Mouse (Mus musculus) intestine, embryonic 14.5 days (tissue): ENCODE measurements around the gene Hspg2. TPM values are rescaled to one million over a fixed set of nuclear protein-coding genes. Genes with fewer than 3 reads are reported as not detected.

ENCODE experiments used
- ATAC-seq: fragments of 200-750 bp; cut with Nextera tagmentation; replicated peaks from 2 replicates; pipeline ENCODE4 v1.8.0; 2017; ENCODE audit warnings: low read depth, moderate number of reproducible peaks, moderate TSS enrichment, moderate library complexity; ENCODE audit not compliant: low FRiP score, low TSS enrichment
- DNase-seq: peaks from one replicate; pipeline ENCODE4 v3.0.0-alpha.2; 2018; ENCODE audit warnings: low spot score
- H3K27ac ChIP-seq: fragments of 300-500 bp; sonication (generic); 2 replicates; pipeline ENCODE4 v1.5.1; 2014; ENCODE audit warnings: low read depth, mild to moderate bottlenecking, control low read depth
- H3K27me3 ChIP-seq: fragments of 300-500 bp; sonication (generic); replicated peaks from 2 replicates; pipeline ENCODE4 v1.6.1; 2014; ENCODE audit warnings: low read length, control low read depth; ENCODE audit not compliant: control insufficient read depth, insufficient read depth
- H3K36me3 ChIP-seq: fragments of 300-500 bp; sonication (generic); 2 replicates; pipeline ENCODE4 v1.6.1; 2014; ENCODE audit warnings: low read length, control low read depth; ENCODE audit not compliant: control insufficient read depth, insufficient read depth
- H3K4me1 ChIP-seq: fragments of 300-500 bp; sonication (generic); replicated peaks from 2 replicates; pipeline ENCODE4 v1.6.1; 2014; ENCODE audit warnings: low read length, control low read depth, mixed read lengths; ENCODE audit not compliant: control insufficient read depth, insufficient read depth
- H3K4me2 ChIP-seq: fragments of 300-500 bp; sonication (generic); 2 replicates; pipeline ENCODE4 v1.6.1; 2014; ENCODE audit warnings: low read length
- H3K4me3 ChIP-seq: fragments of 300-500 bp; sonication (generic); 2 replicates; pipeline ENCODE4 v1.5.1; 2014; ENCODE audit warnings: low read depth, low read length, control low read depth, mixed read lengths
- H3K9ac ChIP-seq: fragments of 300-500 bp; sonication (generic); 2 replicates; pipeline ENCODE4 v1.6.1; 2014; ENCODE audit warnings: mild to moderate bottlenecking, low read length
- H3K9me3 ChIP-seq: fragments of 300-500 bp; sonication (generic); 2 replicates; pipeline ENCODE4 v1.6.1; 2016; ENCODE audit warnings: low read length, control low read depth; ENCODE audit not compliant: control insufficient read depth
- WGBS: fragments of 180-500 bp; shearing (Covaris S2); extraction: QIAGEN DNeasy Blood & Tissue Kit; methylation state at CpG from one replicate; pipeline ENCODE4 v1.1.7; 2014; 5-methylcytosine and 5-hydroxymethylcytosine counted together
- polyA plus RNA-seq: library from polyadenylated mRNA; unstranded; fragments of >200 nt; fragmentation: Nextera tagmentation; extraction: Ambion mirVana; gene quantifications from 2 replicates; pipeline ENCODE4 v1.2.1, GENCODE M21; 2014

Hspg2 gene
- polyA plus RNA-seq, 1 experiment from 2014 or later, result 49.8 TPM

DNA sequence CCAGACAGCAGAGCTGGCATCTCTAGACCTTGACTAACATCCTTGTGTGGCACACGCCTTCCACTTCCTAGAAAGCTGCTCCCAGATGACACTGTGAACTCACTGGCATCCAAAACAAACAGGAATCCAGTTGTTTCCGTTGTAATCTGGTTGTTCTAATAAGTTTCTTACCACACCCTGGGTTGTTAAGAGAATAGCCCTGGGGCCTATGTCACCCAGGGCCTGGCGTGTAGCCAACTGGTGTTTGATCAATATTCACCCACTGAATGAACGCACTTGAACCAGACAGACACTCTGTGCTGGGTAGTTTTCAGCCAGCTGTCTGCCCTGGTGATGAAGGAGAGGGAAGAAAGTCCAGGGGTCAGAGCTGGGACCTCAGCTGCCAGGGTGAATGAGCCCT is 58.8 kb downstream of the Hspg2 start:
- DNase-seq, result no peak
- no peak overlapping the region for H3K27ac ChIP-seq
- H3K4me2 ChIP-seq, result no peak overlapping the region
- 76% methylated on average over 4 of the region's 4 CpGs for WGBS
- no peak overlapping the region for H3K4me3 ChIP-seq
- no peak for ATAC-seq
- H3K36me3 ChIP-seq, result peaks cover 92% of the 10 kb centered on the region
- H3K9ac ChIP-seq, result no peak overlapping the region
- H3K4me1 ChIP-seq, result no peaks in the 10 kb centered on the region
- H3K27me3 ChIP-seq, result no peaks in the 10 kb centered on the region
- H3K9me3 ChIP-seq, result no peaks in the 10 kb centered on the region

DNA sequence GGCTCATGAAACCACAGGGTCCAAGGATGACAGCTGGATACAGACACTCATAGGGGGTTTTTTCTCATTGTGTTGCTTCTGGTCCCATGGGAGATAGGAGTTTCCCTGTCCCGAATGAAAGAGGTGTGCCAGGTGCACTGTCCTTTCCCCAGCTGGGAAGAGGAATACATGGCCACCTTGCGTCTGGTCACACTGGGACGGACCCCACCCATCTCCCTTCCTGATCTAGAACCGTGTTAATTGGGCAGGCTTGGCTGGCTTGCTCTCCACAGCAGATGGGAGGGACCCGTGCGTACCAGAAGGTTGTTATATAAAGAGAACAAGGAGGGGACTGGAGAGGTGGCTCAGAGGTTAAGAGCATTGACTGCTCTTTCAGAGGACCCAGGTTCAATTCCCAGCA is 59.3 kb downstream of the Hspg2 start:
- Histone ChIP-seq H3K36me3 (peaks cover 91% of the 10 kb centered on the region), H3K9me3 (no peaks in the 10 kb centered on the region), H3K4me1 (no peaks in the 10 kb centered on the region), H3K4me3 (no peak overlapping the region), H3K9ac (no peak overlapping the region), H3K27me3 (no peaks in the 10 kb centered on the region), H3K4me2 (no peak overlapping the region), H3K27ac (no peak overlapping the region)
- ATAC-seq (no peak), DNase-seq (no peak)
- 87% methylated on average over 6 of the region's 6 CpGs for WGBS

DNA sequence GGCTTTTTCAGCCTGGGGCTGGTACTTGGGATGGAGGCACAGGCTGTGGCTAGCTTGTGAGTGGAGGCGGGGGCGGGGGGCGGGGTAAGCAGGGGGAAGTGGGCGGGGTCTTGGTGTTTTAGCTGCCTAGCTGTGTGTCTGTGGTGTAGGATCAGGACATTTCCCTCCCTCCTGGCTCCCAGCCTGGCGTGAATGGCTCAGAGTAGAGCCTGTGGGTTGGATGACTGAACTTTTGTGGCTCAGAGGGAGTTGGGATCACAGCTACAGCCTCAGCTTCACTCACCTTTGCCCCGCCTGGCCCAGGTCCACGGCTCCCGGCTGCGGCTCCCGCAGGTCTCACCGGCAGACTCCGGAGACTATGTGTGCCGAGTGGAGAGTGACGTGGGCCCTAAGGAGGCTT is 71.8 kb downstream of the Hspg2 start:
- Histone ChIP-seq H3K27me3 (no peaks in the 10 kb centered on the region), H3K4me1 (no peaks in the 10 kb centered on the region), H3K4me2 (no peak overlapping the region), H3K4me3 (no peak overlapping the region), H3K9me3 (no peaks in the 10 kb centered on the region), H3K36me3 (peaks cover 97% of the 10 kb centered on the region), H3K9ac (no peak overlapping the region), H3K27ac (no peak overlapping the region)
- DNase-seq, result no peak
- 79% methylated on average over 14 of the region's 14 CpGs for WGBS
- ATAC-seq, result no peak

DNA sequence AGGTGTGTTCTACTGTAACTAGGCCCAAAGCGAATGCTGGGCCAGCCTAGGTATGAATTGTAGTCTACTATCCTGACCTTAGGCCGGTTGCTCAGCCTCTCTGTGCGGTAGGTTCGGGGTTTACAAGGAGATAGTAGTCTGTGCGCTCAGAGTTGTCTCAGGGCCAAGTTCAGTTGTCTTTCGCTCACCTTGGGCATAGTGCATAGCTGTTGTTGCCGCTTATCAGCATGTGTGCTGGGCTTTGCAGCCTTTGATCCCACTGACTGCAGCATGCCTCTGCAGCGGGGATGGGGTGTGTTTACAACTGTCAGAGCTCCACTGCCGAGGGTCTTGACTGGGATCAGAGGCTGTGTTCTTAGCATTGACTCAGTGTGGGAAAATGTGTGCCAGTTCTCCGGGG is 74.4 kb downstream of the Hspg2 start:
- Histone ChIP-seq H3K27ac (no peak overlapping the region), H3K9ac (no peak overlapping the region), H3K4me1 (no peaks in the 10 kb centered on the region), H3K4me2 (no peak overlapping the region), H3K27me3 (no peaks in the 10 kb centered on the region), H3K4me3 (no peak overlapping the region), H3K36me3 (peaks cover 98% of the 10 kb centered on the region), H3K9me3 (peaks cover 3% of the 10 kb centered on the region; the same call in 1 of the 2 replicates)
- DNase-seq, result no peak
- ATAC-seq, result no peak
- 85% methylated on average over 10 of the region's 10 CpGs for WGBS

DNA sequence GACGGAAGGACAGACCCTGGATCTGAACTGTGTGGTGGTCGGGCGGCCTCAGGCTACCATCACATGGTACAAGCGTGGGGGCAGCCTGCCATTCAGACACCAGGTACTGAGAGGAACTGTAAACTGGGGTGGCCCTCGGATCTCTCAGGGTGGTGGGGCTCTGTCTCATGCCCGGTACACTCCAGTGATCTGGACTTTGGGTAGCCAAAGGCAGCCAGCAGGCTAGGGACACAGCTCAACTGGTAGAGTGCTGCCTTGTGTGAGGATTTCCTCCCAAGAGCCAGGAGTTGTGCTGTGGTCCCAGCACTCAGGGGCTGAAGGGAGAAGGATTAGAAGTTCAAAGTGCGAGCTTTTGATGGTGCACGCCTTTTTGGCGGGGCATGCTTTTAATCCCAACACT is 77.0 kb downstream of the Hspg2 start:
- 93% methylated on average over 9 of the region's 9 CpGs for WGBS
- ATAC-seq, result no peak

DNA sequence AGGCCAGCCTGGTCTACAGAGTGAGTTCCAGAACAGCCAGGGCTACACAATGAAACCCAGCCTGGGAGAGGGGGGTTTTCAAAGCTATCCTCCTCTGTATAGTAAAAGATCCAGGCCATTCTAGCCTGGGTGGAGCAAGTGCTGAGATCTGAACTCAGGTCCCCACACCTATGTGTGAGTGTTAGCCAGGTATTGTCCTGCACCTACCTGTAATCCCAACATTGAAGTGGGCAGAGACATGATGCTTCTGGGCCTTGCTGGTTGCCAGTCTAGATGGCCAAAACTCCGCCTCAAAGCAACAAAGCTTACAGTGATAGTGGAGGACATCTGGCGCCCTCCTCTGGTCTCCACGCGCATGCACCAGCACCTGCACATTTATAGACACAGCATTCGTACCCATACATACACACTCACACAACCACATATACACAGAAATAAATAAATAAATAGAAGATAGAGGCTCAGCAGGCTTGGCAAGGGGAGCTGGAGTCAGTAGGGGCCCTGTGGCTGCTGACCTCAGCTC is 77.5 kb downstream of the Hspg2 start:
- no peak overlapping the region for H3K9ac ChIP-seq
- no peak for ATAC-seq
- peaks cover 3% of the 10 kb centered on the region; the same call in 1 of the 2 replicates for H3K9me3 ChIP-seq
- H3K4me2 ChIP-seq, result no peak overlapping the region
- no peaks in the 10 kb centered on the region for H3K4me1 ChIP-seq
- DNase-seq, result no peak
- no peak overlapping the region for H3K4me3 ChIP-seq
- WGBS, result 78% methylated on average over 5 of the region's 5 CpGs
- peaks cover 97% of the 10 kb centered on the region for H3K36me3 ChIP-seq
- H3K27me3 ChIP-seq, result no peaks in the 10 kb centered on the region
- no peak overlapping the region for H3K27ac ChIP-seq

More for the DNA sequence above, 77.0 kb downstream of the Hspg2 start:
- no peak overlapping the region for H3K27ac ChIP-seq
- DNase-seq, result no peak
- no peak overlapping the region for H3K9ac ChIP-seq
- no peak overlapping the region for H3K4me3 ChIP-seq
- H3K4me1 ChIP-seq, result no peaks in the 10 kb centered on the region
- H3K9me3 ChIP-seq, result peaks cover 3% of the 10 kb centered on the region; the same call in 1 of the 2 replicates
- no peak overlapping the region for H3K4me2 ChIP-seq
- no peaks in the 10 kb centered on the region for H3K27me3 ChIP-seq
- H3K36me3 ChIP-seq, result peaks cover 97% of the 10 kb centered on the region

DNA sequence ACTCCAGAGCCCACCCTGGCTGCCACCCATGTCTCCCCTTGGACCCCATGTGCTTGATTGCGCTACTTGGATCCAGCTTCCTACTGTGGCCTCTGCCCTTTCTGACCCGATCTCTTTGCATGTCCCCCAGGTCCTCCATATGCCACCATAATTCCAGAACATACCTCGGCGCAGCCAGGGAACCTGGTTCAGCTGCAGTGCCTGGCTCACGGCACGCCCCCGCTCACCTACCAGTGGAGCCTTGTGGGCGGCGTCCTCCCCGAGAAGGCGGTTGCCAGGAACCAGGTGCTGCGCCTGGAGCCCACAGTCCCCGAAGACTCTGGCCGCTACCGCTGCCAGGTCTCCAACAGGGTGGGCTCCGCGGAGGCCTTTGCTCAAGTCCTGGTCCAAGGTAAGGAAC is 84.9 kb downstream of the Hspg2 start:
- no peaks in the 10 kb centered on the region for H3K9me3 ChIP-seq
- DNase-seq (no peak), ATAC-seq (no peak)
- no peak overlapping the region for H3K9ac ChIP-seq
- no peaks in the 10 kb centered on the region for H3K27me3 ChIP-seq
- 97% methylated on average over 17 of the region's 17 CpGs for WGBS
- H3K4me3 ChIP-seq, result no peak overlapping the region
- peaks cover 90% of the 10 kb centered on the region for H3K36me3 ChIP-seq
- H3K4me1 ChIP-seq, result no peaks in the 10 kb centered on the region
- no peak overlapping the region for H3K4me2 ChIP-seq
- no peak overlapping the region for H3K27ac ChIP-seq

DNA sequence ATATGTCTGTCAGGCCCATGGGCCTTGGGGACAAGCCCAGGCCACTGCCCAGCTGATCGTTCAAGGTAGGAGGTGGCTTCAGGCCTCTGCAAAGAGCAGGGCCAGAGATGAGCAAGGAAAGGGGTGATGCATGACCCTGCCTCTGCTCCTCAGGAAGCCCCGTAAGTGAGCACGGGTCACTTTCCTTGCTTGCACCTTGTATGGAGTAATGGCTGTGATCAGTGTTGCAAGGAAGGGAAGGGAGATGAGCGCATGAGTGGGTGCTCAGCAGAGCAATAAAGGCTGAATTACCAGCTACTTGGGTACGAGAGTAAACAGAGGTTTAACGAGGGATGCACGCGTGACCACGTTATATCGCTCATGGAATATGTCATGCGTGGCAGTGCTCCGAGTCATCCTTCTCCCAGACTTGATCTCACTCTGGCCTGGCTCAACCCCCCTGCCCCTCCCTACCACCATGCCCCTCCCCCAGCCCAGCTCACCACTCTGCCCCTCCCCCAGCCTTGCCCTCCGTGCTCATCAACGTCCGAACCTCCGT is 88.2 kb downstream of the Hspg2 start:
- Histone ChIP-seq H3K36me3 (peaks cover 84% of the 10 kb centered on the region), H3K27ac (no peak overlapping the region), H3K9ac (no peak overlapping the region), H3K9me3 (no peaks in the 10 kb centered on the region), H3K4me2 (no peak overlapping the region), H3K4me3 (no peak overlapping the region), H3K27me3 (no peaks in the 10 kb centered on the region), H3K4me1 (no peaks in the 10 kb centered on the region)
- no peak for ATAC-seq
- WGBS, result 86% methylated on average over 16 of the region's 16 CpGs
- DNase-seq, result no peak

DNA sequence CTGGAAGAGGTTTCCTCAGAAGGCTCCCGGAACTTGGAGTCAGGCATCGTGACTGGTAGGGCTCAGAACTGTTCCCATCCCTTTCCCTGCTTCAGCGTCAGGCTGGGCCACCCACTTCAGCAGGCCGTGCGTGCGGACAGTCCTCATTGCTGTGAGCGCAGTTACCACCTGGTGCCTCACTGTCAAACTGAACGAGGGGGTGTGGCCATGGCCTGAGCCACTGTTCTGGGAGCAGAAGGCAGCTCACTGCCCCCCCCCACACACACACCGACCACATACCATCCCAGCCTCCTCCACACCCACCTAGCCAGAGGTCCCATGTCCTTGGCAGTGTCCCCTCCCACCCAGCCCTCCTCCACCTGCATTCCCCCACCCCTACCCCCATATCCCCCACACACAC is 101.3 kb downstream of the Hspg2 start:
- no peak overlapping the region for H3K4me2 ChIP-seq
- H3K4me1 ChIP-seq, result no peaks in the 10 kb centered on the region
- no peaks in the 10 kb centered on the region for H3K9me3 ChIP-seq
- WGBS, result 73% methylated on average over 9 of the region's 9 CpGs
- ATAC-seq (no peak), DNase-seq (no peak)
- no peak overlapping the region for H3K27ac ChIP-seq
- H3K27me3 ChIP-seq, result no peaks in the 10 kb centered on the region
- peaks cover 55% of the 10 kb centered on the region for H3K36me3 ChIP-seq
- H3K4me3 ChIP-seq, result no peak overlapping the region
- H3K9ac ChIP-seq, result no peak overlapping the region
